Mouse (Mus musculus): ENCODE results near the gene Slit3. TPM values are rescaled to one million over a fixed set of nuclear protein-coding genes. Genes with fewer than 3 reads are reported as not detected.

Gene Slit3
- total and polyA plus RNA-seq, 3 experiments, result 0.55 to 4.8 (median 2.8) TPM

GRCm38 (mm10) chr11:35275300-35275699 is 154.3 kb downstream of the Slit3 start:
- dilution Hi-C loops (cut with MboI; ENCODE audit: extremely low pct_ligation_motif_present, extremely low pct_unique_long_range_greater_than_20kb, low sequenced_read_pairs) (no loop called here), in situ Hi-C loops (cut with MboI; ENCODE audit: low pct_ligation_motif_present, low pct_unique_long_range_greater_than_20kb, low sequenced_read_pairs) (no loop called here)
- TF ChIP-seq TCF12 (IDR thresholded peaks at IDR 0.05; ENCODE audit: low read depth, low read length), result no peak
- no peak for TF ChIP-seq JUN (IDR thresholded peaks at IDR 0.05; ENCODE audit: insufficient read depth, low read depth, low read length)
- TF ChIP-seq MAX (IDR thresholded peaks at IDR 0.05; ENCODE audit: low read length), result no peak
- no peak for TF ChIP-seq CHD1 (IDR thresholded peaks at IDR 0.05; ENCODE audit: low read depth, low read length)
- TF ChIP-seq MAZ (IDR thresholded peaks at IDR 0.05; ENCODE audit: low read depth, low read length), result no peak
- TF ChIP-seq EP300 (IDR thresholded peaks at IDR 0.05; ENCODE audit: low read length), result no peak
- no peak for TF ChIP-seq CHD2 (IDR thresholded peaks at IDR 0.05; ENCODE audit: low read length)
- no peak for TF ChIP-seq SMC3 (IDR thresholded peaks at IDR 0.05; ENCODE audit: low read depth, low read length)
- TF ChIP-seq ETS1 (conservative IDR thresholded peaks at IDR 0.05; ENCODE audit: low read depth, low read length), result no peak
- TF ChIP-seq ZMIZ1 (IDR thresholded peaks at IDR 0.05; ENCODE audit: low read depth, low read length), result no peak
- TF ChIP-seq E2F4 (IDR thresholded peaks at IDR 0.05; ENCODE audit: insufficient replicate concordance, low read depth, low read length), result no peak
- no peak for TF ChIP-seq RCOR1 (conservative IDR thresholded peaks at IDR 0.05; ENCODE audit: low read depth, low read length)
- no peak for TF ChIP-seq PAX5 (IDR thresholded peaks at IDR 0.05; ENCODE audit: low read length)
- TF ChIP-seq ELF1 (IDR thresholded peaks at IDR 0.05; ENCODE audit: low read depth, low read length), result no peak
- no peak for TF ChIP-seq MEF2A (IDR thresholded peaks at IDR 0.05; ENCODE audit: borderline replicate concordance, low read depth, low read length)
- no peak for TF ChIP-seq ZNF384 (IDR thresholded peaks at IDR 0.05; ENCODE audit: low read depth, low read length)
- no peak for TF ChIP-seq KAT2A (IDR thresholded peaks at IDR 0.05; ENCODE audit: insufficient replicate concordance, low read length)
- TF ChIP-seq TBP (conservative IDR thresholded peaks at IDR 0.05; ENCODE audit: low read depth, low read length), result no peak
- no peak for TF ChIP-seq HCFC1 (IDR thresholded peaks at IDR 0.05; ENCODE audit: low read depth, low read length)
- Histone ChIP-seq H3K9ac (ENCODE audit: insufficient read depth, low read depth) (no peak overlapping the region), H3K9me3 (replicated peaks; ENCODE audit: low read length) (no peaks in the 10 kb centered on the region), H3K4me1 (ENCODE audit: control insufficient read depth in 1 of 2, insufficient read depth in 2 of 2) (no peaks in the 10 kb centered on the region), H3K27me3 (replicated peaks) (peaks cover 2% of the 10 kb centered on the region), H3K36me3 (replicated peaks in 1 of 2; ENCODE audit: control insufficient read depth in 1 of 2, insufficient read depth in 1 of 2, low read length in 1 of 2) (no peaks in the 10 kb centered on the region), H3K4me3 (replicated peaks in 1 of 3; ENCODE audit: low read depth in 2 of 3, low read length in 2 of 3, poor library complexity in 1 of 3) (no peak overlapping the region), H3K4me2 (ENCODE audit: insufficient read depth, low read depth, poor library complexity, severe bottlenecking) (no peak overlapping the region), H3K79me2 (replicated peaks; ENCODE audit: control insufficient read depth, extremely low read depth, insufficient read depth, poor library complexity, severe bottlenecking) (no peaks in the 10 kb centered on the region), H3K27ac (ENCODE audit: insufficient read depth, low read depth) (no peak overlapping the region)
- DNase-seq (ENCODE audit: extremely low read depth), result no peak

- in situ Hi-C loops (cut with MboI; ENCODE audit: low pct_ligation_motif_present, low pct_unique_long_range_greater_than_20kb, low sequenced_read_pairs), result no loop called here
- Histone ChIP-seq H3K4me1 (ENCODE audit: control insufficient read depth in 1 of 2, insufficient read depth in 2 of 2) (no peaks in the 10 kb centered on the region), H3K4me2 (ENCODE audit: insufficient read depth, low read depth, poor library complexity, severe bottlenecking) (no peak overlapping the region), H3K9me3 (replicated peaks; ENCODE audit: low read length) (no peaks in the 10 kb centered on the region), H3K36me3 (replicated peaks in 1 of 2; ENCODE audit: control insufficient read depth in 1 of 2, insufficient read depth in 1 of 2, low read length in 1 of 2) (no peaks in the 10 kb centered on the region), H3K27ac (ENCODE audit: insufficient read depth, low read depth) (no peak overlapping the region), H3K27me3 (replicated peaks) (peaks cover 2% of the 10 kb centered on the region), H3K4me3 (replicated peaks in 1 of 3; ENCODE audit: low read depth in 2 of 3, low read length in 2 of 3, poor library complexity in 1 of 3) (no peak overlapping the region), H3K79me2 (replicated peaks; ENCODE audit: control insufficient read depth, extremely low read depth, insufficient read depth, poor library complexity, severe bottlenecking) (no peaks in the 10 kb centered on the region), H3K9ac (ENCODE audit: insufficient read depth, low read depth) (no peak overlapping the region)
- dilution Hi-C loops (cut with MboI; ENCODE audit: extremely low pct_ligation_motif_present, extremely low pct_unique_long_range_greater_than_20kb, low sequenced_read_pairs), result no loop called here
- TF ChIP-seq EP300 (IDR thresholded peaks at IDR 0.05; ENCODE audit: low read length) (no peak), HCFC1 (IDR thresholded peaks at IDR 0.05; ENCODE audit: low read depth, low read length) (no peak), JUN (IDR thresholded peaks at IDR 0.05; ENCODE audit: insufficient read depth, low read depth, low read length) (no peak), CHD2 (IDR thresholded peaks at IDR 0.05; ENCODE audit: low read length) (no peak), SIN3A (IDR thresholded peaks at IDR 0.05; ENCODE audit: low read length) (no peak), ETS1 (conservative IDR thresholded peaks at IDR 0.05; ENCODE audit: low read depth, low read length) (no peak), MYC (IDR thresholded peaks at IDR 0.05; ENCODE audit: low read depth, low read length) (no peak), ELF1 (IDR thresholded peaks at IDR 0.05; ENCODE audit: low read depth, low read length) (no peak), TBP (conservative IDR thresholded peaks at IDR 0.05; ENCODE audit: low read depth, low read length) (no peak), ZKSCAN1 (IDR thresholded peaks at IDR 0.05; ENCODE audit: borderline replicate concordance, low read depth, low read length) (no peak)
- DNase-seq (ENCODE audit: extremely low read depth), result no peak
Observed at GRCm38 (mm10) chr11:35276001-35276400, 155.0 kb downstream of the Slit3 start.
